Mouse (Mus musculus) neutrophil, adult 83 days (primary cell): ENCODE measurements around the gene Mad1l1. TPM values are rescaled to one million over a fixed set of nuclear protein-coding genes. Genes with fewer than 3 reads are reported as not detected.

Experiments
- total RNA-seq, 2 experiments: library from RNA; stranded (reverse); gene quantifications; one replicate each; pipeline ENCODE4 v1.2.4; 2023

Mad1l1 gene
- total RNA-seq, result 10 to 100 TPM; 33.4 to 34.3 TPM

GRCm38 (mm10) chr5:140321042-140321755, at the start of gene Mad1l1, which contains the start of gene Nudt1:
Gene Mad1l1 (minus strand): TSS chr5:140321552.
Gene Nudt1 (plus strand): TSS chr5:140321656.

GRCm38 (mm10) chr5:140331615-140332512, 10.5 kb upstream of the Mad1l1 start, which contains the start of gene Mrm2:
Gene Mrm2 (minus strand): TSS chr5:140331898.

Other genes starting within 250 kb of the Mad1l1 start
- gene Nudt1, start 104 bp upstream of the Mad1l1 start, total RNA-seq, result 10 to 100 TPM in 1 of 2 experiments, 1 to 10 TPM in 1; 6.6 to 10.9 TPM
- gene Mrm2, start 10.3 kb upstream of the Mad1l1 start, total RNA-seq, result 1 to 10 TPM; 2.9 to 3.1 TPM
- gene Snx8, start 67.7 kb upstream of the Mad1l1 start, total RNA-seq, result 10 to 100 TPM in 1 of 2 experiments, 1 to 10 TPM in 1; 8.5 to 16.2 TPM
- gene Eif3b, start 97.8 kb upstream of the Mad1l1 start, total RNA-seq, result 10 to 100 TPM; 74.2 to 74.8 TPM
- not detected for gene Gm4869, start 124.1 kb upstream of the Mad1l1 start, total RNA-seq
- gene Chst12, start 184.0 kb upstream of the Mad1l1 start, total RNA-seq, result 100 to 1,000 TPM; 118 to 121 TPM
- under 1 TPM in 1 of 2 experiments, not detected in 1; 0.61 TPM for gene Grifin, start 243.5 kb upstream of the Mad1l1 start, total RNA-seq